Mouse (Mus musculus) CH12.LX (cell line): ENCODE measurements around the gene Arhgap42. TPM values are rescaled to one million over a fixed set of nuclear protein-coding genes. Genes with fewer than 3 reads are reported as not detected.

Experiments used
- DNase-seq: peaks from one replicate; pipeline ENCODE4 v3.0.0-alpha.2; 2013; ENCODE audit errors: extremely low read depth
- H3K27ac ChIP-seq: 2 replicates; pipeline ENCODE4 v1.5.1; 2012; ENCODE audit warnings: low read depth, mild to moderate bottlenecking, control low read depth, moderate library complexity; ENCODE audit not compliant: insufficient read depth
- H3K27me3 ChIP-seq: replicated peaks from 2 replicates; pipeline ENCODE3; 2012; ENCODE audit warnings: inconsistent platforms
- H3K36me3 ChIP-seq, 2 experiments: replicated peaks in 1 of 2; 2 replicates each; pipeline versions ENCODE3 to v1.6.1; 2012; ENCODE audit warnings: inconsistent platforms in 1 of 2, low read length in 1 of 2, mild to moderate bottlenecking in 1 of 2, mixed read lengths in 1 of 2, moderate library complexity in 1 of 2; ENCODE audit not compliant: control insufficient read depth in 1 of 2, insufficient read depth in 1 of 2
- H3K4me1 ChIP-seq, 2 experiments: 2 replicates each; pipeline ENCODE4 v1.6.1; 2012; ENCODE audit warnings: inconsistent platforms in 1 of 2, moderate library complexity in 1 of 2; ENCODE audit not compliant: insufficient read depth in 2 of 2, control insufficient read depth in 1 of 2
- H3K4me2 ChIP-seq: 2 replicates; pipeline ENCODE4 v1.6.1; 2012; ENCODE audit warnings: low read depth, mild to moderate bottlenecking, control low read depth; ENCODE audit not compliant: poor library complexity, insufficient read depth, severe bottlenecking
- H3K4me3 ChIP-seq, 3 experiments: fragments of 150-350 bp in 1 of 3; sonication (generic) in 1 of 3; replicated peaks in 1 of 3; 2 replicates each; pipeline versions ENCODE3 to v1.5.1; 2011 to 2012; ENCODE audit warnings: low read depth in 2 of 3, low read length in 2 of 3, mild to moderate bottlenecking in 2 of 3, moderate library complexity in 2 of 3, control low read depth in 1 of 3, improper control_type of control experiment in 1 of 3, inconsistent platforms in 1 of 3, mixed read lengths in 1 of 3; ENCODE audit not compliant: poor library complexity in 1 of 3
- H3K79me2 ChIP-seq: replicated peaks from 2 replicates; pipeline ENCODE4 v1.6.1; 2012; ENCODE audit warnings: mild to moderate bottlenecking, moderate library complexity; ENCODE audit not compliant: control insufficient read depth, poor library complexity, insufficient read depth, severe bottlenecking; ENCODE audit errors: extremely low read depth
- H3K9ac ChIP-seq: 2 replicates; pipeline ENCODE4 v1.6.1; 2012; ENCODE audit warnings: low read depth, mild to moderate bottlenecking, control low read depth, moderate library complexity; ENCODE audit not compliant: insufficient read depth
- H3K9me3 ChIP-seq: replicated peaks from 2 replicates; pipeline ENCODE3; 2012; ENCODE audit warnings: low read length, inconsistent platforms, mixed read lengths
- BHLHE40 ChIP-seq: IDR thresholded peaks from 2 replicates; pipeline ENCODE4 v1.6.1; 2011; ENCODE audit warnings: mild to moderate bottlenecking, low read depth, low read length, improper control_type of control experiment
- CHD1 ChIP-seq: IDR thresholded peaks from 2 replicates; pipeline ENCODE4 v1.6.1; 2012; ENCODE audit warnings: low read depth, low read length, improper control_type of control experiment, inconsistent platforms
- CHD2 ChIP-seq: IDR thresholded peaks from 2 replicates; pipeline ENCODE4 v1.6.1; 2011; ENCODE audit warnings: low read length, improper control_type of control experiment
- CTCF ChIP-seq, 2 experiments: IDR thresholded peaks in 1 of 2; conservative IDR thresholded peaks in 1 of 2; 2 replicates each; pipeline ENCODE4 v1.5.1; 2011 to 2012; ENCODE audit warnings: low read depth in 2 of 2, low read length in 2 of 2, improper control_type of control experiment in 1 of 2, inconsistent platforms in 1 of 2, mild to moderate bottlenecking in 1 of 2, moderate library complexity in 1 of 2
- E2F4 ChIP-seq: IDR thresholded peaks from 2 replicates; pipeline ENCODE4 v1.6.1; 2011; ENCODE audit warnings: low read depth, low read length, improper control_type of control experiment; ENCODE audit not compliant: insufficient replicate concordance
- ELF1 ChIP-seq: IDR thresholded peaks from 2 replicates; pipeline ENCODE4 v1.6.1; 2014; ENCODE audit warnings: low read depth, mild to moderate bottlenecking, inconsistent platforms, low read length, improper control_type of control experiment
- GABPA ChIP-seq: IDR thresholded peaks from 2 replicates; pipeline ENCODE4 v1.6.1; 2012; ENCODE audit warnings: low read depth, low read length, improper control_type of control experiment, inconsistent platforms; ENCODE audit not compliant: insufficient replicate concordance
- IRF4 ChIP-seq: IDR thresholded peaks from 2 replicates; pipeline ENCODE4 v1.6.1; 2014; ENCODE audit warnings: low read depth, mild to moderate bottlenecking, inconsistent platforms, low read length, improper control_type of control experiment
- JUND ChIP-seq: conservative IDR thresholded peaks from 2 replicates; pipeline ENCODE4 v1.6.1; 2011; ENCODE audit warnings: low read depth, low read length, improper control_type of control experiment
- MAFK ChIP-seq: IDR thresholded peaks from 2 replicates; pipeline ENCODE4 v1.6.1; 2011; ENCODE audit warnings: low read length, improper control_type of control experiment; ENCODE audit not compliant: insufficient replicate concordance
- MAX ChIP-seq: IDR thresholded peaks from 2 replicates; pipeline ENCODE4 v1.6.1; 2011; ENCODE audit warnings: low read length, improper control_type of control experiment
- MEF2A ChIP-seq: IDR thresholded peaks from 2 replicates; pipeline ENCODE4 v1.6.1; 2014; ENCODE audit warnings: low read depth, mild to moderate bottlenecking, inconsistent platforms, low read length, improper control_type of control experiment, borderline replicate concordance
- MXI1 ChIP-seq: IDR thresholded peaks from 2 replicates; pipeline ENCODE4 v1.6.1; 2011; ENCODE audit warnings: mild to moderate bottlenecking, low read depth, low read length, improper control_type of control experiment
- MYC ChIP-seq: IDR thresholded peaks from 2 replicates; pipeline ENCODE4 v1.6.1; 2011; ENCODE audit warnings: low read depth, mild to moderate bottlenecking, improper control_type of control experiment, low read length
- NELFE ChIP-seq: IDR thresholded peaks from 2 replicates; pipeline ENCODE4 v1.6.1; 2011; ENCODE audit warnings: low read depth, low read length, improper control_type of control experiment
- NRF1 ChIP-seq: IDR thresholded peaks from 2 replicates; pipeline ENCODE4 v1.6.1; 2014; ENCODE audit warnings: low read depth, mild to moderate bottlenecking, inconsistent platforms, low read length, improper control_type of control experiment, moderate library complexity
- PAX5 ChIP-seq: IDR thresholded peaks from 2 replicates; pipeline ENCODE4 v1.6.1; 2012; ENCODE audit warnings: low read length, inconsistent platforms, mixed read lengths
- POLR2AphosphoS2 ChIP-seq: IDR thresholded peaks from 2 replicates; pipeline ENCODE4 v1.6.1; 2011; ENCODE audit warnings: low read depth, low read length, improper control_type of control experiment
- RAD21 ChIP-seq: IDR thresholded peaks from 2 replicates; pipeline ENCODE4 v1.6.1; 2011; ENCODE audit warnings: low read depth, mild to moderate bottlenecking, low read length, improper control_type of control experiment, moderate library complexity
- RCOR1 ChIP-seq: conservative IDR thresholded peaks from 2 replicates; pipeline ENCODE4 v1.6.1; 2012; ENCODE audit warnings: low read depth, mild to moderate bottlenecking, inconsistent platforms, low read length, improper control_type of control experiment
- SIN3A ChIP-seq: IDR thresholded peaks from 2 replicates; pipeline ENCODE4 v1.6.1; 2012; ENCODE audit warnings: low read length, improper control_type of control experiment, inconsistent platforms
- SMC3 ChIP-seq: IDR thresholded peaks from 2 replicates; pipeline ENCODE4 v1.6.1; 2011; ENCODE audit warnings: low read depth, low read length, improper control_type of control experiment
- TBP ChIP-seq: conservative IDR thresholded peaks from 2 replicates; pipeline ENCODE4 v1.6.1; 2011; ENCODE audit warnings: low read depth, low read length, improper control_type of control experiment
- TCF12 ChIP-seq: IDR thresholded peaks from 2 replicates; pipeline ENCODE4 v1.6.1; 2014; ENCODE audit warnings: low read depth, mild to moderate bottlenecking, inconsistent platforms, low read length, improper control_type of control experiment
- USF1 ChIP-seq: IDR thresholded peaks from 2 replicates; pipeline ENCODE4 v1.6.1; 2014; ENCODE audit warnings: low read depth, mild to moderate bottlenecking, inconsistent platforms, low read length, improper control_type of control experiment
- ZC3H11A ChIP-seq: IDR thresholded peaks from 2 replicates; pipeline ENCODE4 v1.6.1; 2012; ENCODE audit warnings: low read depth, mild to moderate bottlenecking, inconsistent platforms, low read length, improper control_type of control experiment
- ZKSCAN1 ChIP-seq: IDR thresholded peaks from 2 replicates; pipeline ENCODE4 v1.6.1; 2012; ENCODE audit warnings: low read depth, inconsistent platforms, low read length, improper control_type of control experiment, borderline replicate concordance
- ZMIZ1 ChIP-seq: IDR thresholded peaks from 2 replicates; pipeline ENCODE4 v1.6.1; 2012; ENCODE audit warnings: low read depth, mild to moderate bottlenecking, inconsistent platforms, low read length, improper control_type of control experiment
- dilution Hi-C: fragments of 300-500 bp; cut with MboI; formaldehyde crosslinking; loops from 2 replicates; pipeline ENCODE4 v1.14.3; 2020; ENCODE audit warnings: low sequenced_read_pairs; ENCODE audit not compliant: extremely low pct_unique_long_range_greater_than_20kb, extremely low pct_ligation_motif_present
- in situ Hi-C: fragments of 300-500 bp; cut with MboI; formaldehyde crosslinking; loops from 3 replicates; pipeline ENCODE4 v1.14.3; 2019; ENCODE audit warnings: low sequenced_read_pairs, low pct_ligation_motif_present, low pct_unique_long_range_greater_than_20kb, mixed read lengths
- polyA plus RNA-seq: library from polyadenylated mRNA; unstranded; fragments of >175 nt; gene quantifications from 2 replicates; pipeline ENCODE4 v1.2.1, GENCODE M21; 2012; ENCODE audit warnings: low read depth; ENCODE audit not compliant: insufficient read length
- total RNA-seq, 2 experiments: library from RNA; depleted of rRNA; stranded (reverse); fragments of 300-350 nt in 1 of 2; fragments of >200 nt in 1 of 2; gene quantifications; 2 replicates each; pipeline ENCODE4 v1.2.3; 2012 to 2014

Arhgap42 gene
- total and polyA plus RNA-seq, 3 experiments: not detected

DNA sequence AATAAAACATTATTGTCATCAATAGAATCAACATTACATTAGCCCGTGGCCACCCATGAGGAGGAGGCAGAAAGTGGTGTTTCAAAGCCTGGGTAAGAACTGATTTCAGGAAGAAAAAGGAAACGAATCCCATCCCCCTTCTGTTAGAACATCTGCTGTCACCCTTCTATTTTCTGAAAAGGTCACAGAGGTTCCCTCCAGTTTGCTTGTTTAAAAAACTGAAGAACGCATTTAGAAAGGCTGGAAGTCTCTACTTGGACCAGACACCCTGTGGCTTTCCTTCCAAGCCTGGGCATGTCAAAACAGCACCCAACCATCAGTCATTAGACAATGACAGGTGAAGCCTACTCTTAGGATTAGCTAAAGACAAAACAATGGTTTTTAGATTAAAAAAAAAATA is 40.3 kb downstream of the Arhgap42 start:
- H3K9ac ChIP-seq: no peak overlapping the region
- H3K4me2 ChIP-seq: no peak overlapping the region
- H3K27ac ChIP-seq: no peak overlapping the region

GRCm38 (mm10) chr9:9196046-9196445 is 42.9 kb downstream of the Arhgap42 start:
- no peak overlapping the region for H3K27ac ChIP-seq
- in situ Hi-C loops: no loop called here

More for the DNA sequence above, 40.3 kb downstream of the Arhgap42 start:
- Histone ChIP-seq H3K4me3 (no peak overlapping the region), H3K27me3 (no peaks in the 10 kb centered on the region), H3K79me2 (no peaks in the 10 kb centered on the region), H3K4me1 (no peaks in the 10 kb centered on the region), H3K36me3 (no peaks in the 10 kb centered on the region), H3K9me3 (peaks cover 25% of the 10 kb centered on the region)
- DNase-seq: no peak
- TF ChIP-seq NRF1 (no peak), SMC3 (no peak), IRF4 (no peak), USF1 (no peak), CHD2 (no peak), MYC (no peak), PAX5 (no peak), RAD21 (no peak), MAFK (no peak)
- dilution Hi-C loops: no loop called here
- in situ Hi-C loops: no loop called here

GRCm38 (mm10) chr9:9194496-9194895 is 44.4 kb downstream of the Arhgap42 start:
- dilution Hi-C loops: no loop called here
- TF ChIP-seq MXI1 (no peak), ZKSCAN1 (no peak), CHD1 (no peak), PAX5 (no peak), GABPA (no peak), SMC3 (no peak), CTCF (conservative IDR thresholded peaks at IDR 0.05 in 1 of 2, IDR thresholded peaks at IDR 0.05 in 1 of 2; ENCODE audit: low read depth in 2 of 2, low read length in 2 of 2) (no peak), SIN3A (no peak), MAX (no peak), MAFK (no peak), TCF12 (no peak), ZC3H11A (no peak), USF1 (no peak), RCOR1 (no peak), ZMIZ1 (no peak), NRF1 (no peak), JUND (no peak), ELF1 (no peak), BHLHE40 (no peak)
- in situ Hi-C loops: no loop called here

More at GRCm38 (mm10) chr9:9196046-9196445, 42.9 kb downstream of the Arhgap42 start:
- H3K27me3 ChIP-seq: no peaks in the 10 kb centered on the region
- H3K4me3 ChIP-seq: no peak overlapping the region
- H3K9ac ChIP-seq: no peak overlapping the region
- TF ChIP-seq E2F4: no peak
- no peak for TF ChIP-seq TCF12
- no peak for TF ChIP-seq TBP
- TF ChIP-seq ZKSCAN1: no peak
- no peak for TF ChIP-seq NELFE
- no peak for TF ChIP-seq SMC3
- no peak for TF ChIP-seq POLR2AphosphoS2
- TF ChIP-seq MEF2A: no peak
- TF ChIP-seq, all 38 proteins: peak for 0
- dilution Hi-C loops: no loop called here
- H3K9me3 ChIP-seq: peaks cover 22% of the 10 kb centered on the region
- no peaks in the 10 kb centered on the region for H3K4me1 ChIP-seq
- no peak overlapping the region for H3K4me2 ChIP-seq
- no peaks in the 10 kb centered on the region for H3K36me3 ChIP-seq
- no peaks in the 10 kb centered on the region for H3K79me2 ChIP-seq
- no peak for DNase-seq

More at GRCm38 (mm10) chr9:9194496-9194895, 44.4 kb downstream of the Arhgap42 start:
- no peaks in the 10 kb centered on the region for H3K27me3 ChIP-seq
- peaks cover 23% of the 10 kb centered on the region for H3K9me3 ChIP-seq
- DNase-seq: no peak
- no peaks in the 10 kb centered on the region for H3K36me3 ChIP-seq
- H3K4me1 ChIP-seq: no peaks in the 10 kb centered on the region
- H3K79me2 ChIP-seq: no peaks in the 10 kb centered on the region
- H3K4me2 ChIP-seq: no peak overlapping the region
- no peak overlapping the region for H3K9ac ChIP-seq
- no peak overlapping the region for H3K27ac ChIP-seq
- no peak overlapping the region for H3K4me3 ChIP-seq
